Mouse (Mus musculus) forebrain, embryonic 11.5 days (tissue): ENCODE measurements around the gene Pcnx. TPM values are rescaled to one million over a fixed set of nuclear protein-coding genes. Genes with fewer than 3 reads are reported as not detected.

Experiments
- ATAC-seq: fragments of 200-750 bp; cut with Nextera tagmentation; replicated peaks from 2 replicates; pipeline ENCODE4 v1.8.0; 2017; ENCODE audit warnings: moderate TSS enrichment; ENCODE audit not compliant: low FRiP score
- DNase-seq: peaks from one replicate; pipeline ENCODE4 v3.0.0-alpha.2; 2017; ENCODE audit warnings: low spot score
- H3K27ac ChIP-seq: fragments of 300-500 bp; sonication (generic); 2 replicates; pipeline ENCODE4 v1.5.1; 2014; ENCODE audit warnings: low read depth, low read length
- H3K27me3 ChIP-seq: fragments of 300-500 bp; sonication (generic); 2 replicates; pipeline ENCODE4 v1.6.1; 2014; ENCODE audit warnings: mild to moderate bottlenecking, low read length, mixed read lengths; ENCODE audit not compliant: control insufficient read depth, insufficient read depth
- H3K36me3 ChIP-seq: fragments of 300-500 bp; sonication (generic); 2 replicates; pipeline ENCODE4 v1.6.1; 2014; ENCODE audit warnings: mild to moderate bottlenecking, low read length, moderate library complexity, mixed read lengths; ENCODE audit not compliant: control insufficient read depth, insufficient read depth
- H3K4me1 ChIP-seq: fragments of 300-500 bp; sonication (generic); replicated peaks from 2 replicates; pipeline ENCODE4 v1.6.1; 2014; ENCODE audit warnings: low read length, mixed read lengths; ENCODE audit not compliant: control insufficient read depth, insufficient read depth
- H3K4me2 ChIP-seq: fragments of 300-500 bp; sonication (generic); 2 replicates; pipeline ENCODE4 v1.6.1; 2014; ENCODE audit warnings: low read depth, mild to moderate bottlenecking, low read length, moderate library complexity, mixed read lengths; ENCODE audit not compliant: severe bottlenecking
- H3K4me3 ChIP-seq: fragments of 300-500 bp; sonication (generic); 2 replicates; pipeline ENCODE4 v1.5.1; 2014; ENCODE audit warnings: low read depth, low read length
- H3K9ac ChIP-seq: fragments of 300-500 bp; sonication (generic); 2 replicates; pipeline ENCODE4 v1.6.1; 2014; ENCODE audit warnings: low read length
- H3K9me3 ChIP-seq: fragments of 300-500 bp; sonication (generic); 2 replicates; pipeline ENCODE4 v1.6.1; 2016; ENCODE audit warnings: low read length, mixed read lengths; ENCODE audit not compliant: control insufficient read depth
- WGBS: fragments of 180-500 bp; shearing (Covaris S2); extraction: QIAGEN DNeasy Blood & Tissue Kit; methylation state at CpG from one replicate; pipeline ENCODE4 v1.1.7; 2014; 5-methylcytosine and 5-hydroxymethylcytosine counted together
- polyA plus RNA-seq: library from polyadenylated mRNA; unstranded; fragments of >200 nt; fragmentation: Nextera tagmentation; extraction: Ambion mirVana; gene quantifications from 2 replicates; pipeline ENCODE4 v1.2.1, GENCODE M21; 2014

Pcnx gene
- polyA plus RNA-seq, 1 experiment from 2014 or later: 14.6 TPM

DNA sequence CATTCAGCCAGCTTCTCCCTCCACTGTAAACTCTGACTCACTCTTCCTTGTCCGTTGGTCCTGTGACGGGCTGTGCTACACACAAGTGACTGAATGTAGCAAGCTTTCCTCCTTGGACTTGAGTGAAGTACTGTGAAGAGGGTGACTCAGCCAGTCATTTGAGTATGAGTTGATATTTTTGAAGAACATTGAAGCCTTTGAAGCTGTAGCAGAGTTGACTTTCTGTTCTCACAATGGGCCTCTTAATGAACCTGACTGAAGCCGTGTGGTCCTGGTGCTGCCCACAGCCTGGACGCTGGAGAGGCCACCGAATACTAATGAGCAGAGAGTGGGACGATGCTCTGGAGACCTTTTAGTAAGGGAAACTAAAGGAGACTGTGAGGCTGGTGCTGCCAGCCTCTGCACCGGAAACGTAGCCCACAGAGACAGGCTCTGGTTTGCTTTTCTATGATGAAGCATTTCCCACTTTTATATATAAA is 112.1 kb downstream of the Pcnx start:
- H3K27me3 ChIP-seq: no peaks in the 10 kb centered on the region
- no peak overlapping the region for H3K27ac ChIP-seq
- 79% methylated on average over 8 of the region's 8 CpGs for WGBS
- no peak overlapping the region for H3K9ac ChIP-seq
- H3K4me2 ChIP-seq: no peak overlapping the region
- ATAC-seq (no peak), DNase-seq (no peak)
- 0 out of 2 replicates have a peak, but pooled peaks cover 2% of the 10 kb centered on the region for H3K4me1 ChIP-seq
- H3K9me3 ChIP-seq: no peaks in the 10 kb centered on the region
- H3K36me3 ChIP-seq: no peaks in the 10 kb centered on the region; the same call in 1 of the 2 replicates
- H3K4me3 ChIP-seq: no peak overlapping the region

- Histone ChIP-seq H3K9me3 (no peaks in the 10 kb centered on the region), H3K36me3 (no peaks in the 10 kb centered on the region; the same call in none of the 2 replicates)
- DNase-seq: no peak
These were observed 115.0 kb downstream of the Pcnx start for GRCm38 (mm10) chr12:81974806-81975205.

GRCm38 (mm10) chr12:81977346-81977745 is 117.5 kb downstream of the Pcnx start:
- no peaks in the 10 kb centered on the region; the same call in none of the 2 replicates for H3K36me3 ChIP-seq
- no peaks in the 10 kb centered on the region for H3K27me3 ChIP-seq
- H3K4me3 ChIP-seq: no peak overlapping the region
- no peak overlapping the region for H3K9ac ChIP-seq
- H3K9me3 ChIP-seq: no peaks in the 10 kb centered on the region
- ATAC-seq (no peak), DNase-seq (no peak)
- H3K27ac ChIP-seq: no peak overlapping the region
- WGBS: 83% methylated on average over 4 of the region's 4 CpGs
- no peaks in the 10 kb centered on the region for H3K4me1 ChIP-seq
- H3K4me2 ChIP-seq: no peak overlapping the region

More at GRCm38 (mm10) chr12:81974806-81975205, 115.0 kb downstream of the Pcnx start:
- Histone ChIP-seq H3K4me2 (no peak overlapping the region), H3K4me3 (no peak overlapping the region), H3K9ac (no peak overlapping the region), H3K4me1 (0 out of 2 replicates have a peak, but pooled peaks cover 2% of the 10 kb centered on the region), H3K27ac (no peak overlapping the region), H3K27me3 (no peaks in the 10 kb centered on the region)
- ATAC-seq: no peak
- WGBS: 69% methylated on average over 2 of the region's 2 CpGs

- H3K4me3 ChIP-seq: no peak overlapping the region
- H3K9ac ChIP-seq: no peak overlapping the region
- no peak for ATAC-seq
- H3K4me1 ChIP-seq: no peaks in the 10 kb centered on the region
- peaks cover 3% of the 10 kb centered on the region for H3K36me3 ChIP-seq
- no peak overlapping the region for H3K27ac ChIP-seq
- DNase-seq: no peak
- H3K27me3 ChIP-seq: no peaks in the 10 kb centered on the region
- H3K9me3 ChIP-seq: no peaks in the 10 kb centered on the region
- H3K4me2 ChIP-seq: no peak overlapping the region
- WGBS: 84% methylated on average over 2 of the region's 2 CpGs
These were observed 119.5 kb downstream of the Pcnx start for GRCm38 (mm10) chr12:81979312-81979711.

DNA sequence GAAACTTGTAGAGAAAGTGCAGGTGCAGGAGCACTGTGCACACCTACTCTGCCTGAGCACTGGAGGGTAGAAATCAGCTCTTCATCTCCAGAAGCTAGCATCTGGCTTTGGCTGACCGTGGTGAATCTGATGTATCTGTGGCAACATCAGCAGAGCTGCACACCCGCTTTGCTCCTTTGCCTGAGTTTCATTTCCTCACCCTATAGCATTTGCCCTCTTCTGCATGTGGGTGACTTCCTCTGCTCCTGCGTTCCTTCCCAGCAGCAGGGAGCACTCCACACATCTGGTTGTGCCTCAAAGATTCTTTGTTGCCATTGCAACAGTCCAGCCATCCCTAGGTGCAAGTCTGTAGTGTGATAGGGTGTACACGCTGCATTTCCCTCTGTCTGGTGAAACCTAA is 132.3 kb downstream of the Pcnx start:
- no peak for DNase-seq
- H3K36me3 ChIP-seq: peaks cover 6% of the 10 kb centered on the region; the same call in 1 of the 2 replicates
- no peaks in the 10 kb centered on the region for H3K27me3 ChIP-seq
- no peak overlapping the region for H3K4me3 ChIP-seq
- no peaks in the 10 kb centered on the region for H3K9me3 ChIP-seq
- ATAC-seq: no peak
- no peaks in the 10 kb centered on the region for H3K4me1 ChIP-seq
- WGBS: 88% methylated on average over 4 of the region's 4 CpGs
- H3K9ac ChIP-seq: no peak overlapping the region
- H3K4me2 ChIP-seq: no peak overlapping the region
- no peak overlapping the region for H3K27ac ChIP-seq

DNA sequence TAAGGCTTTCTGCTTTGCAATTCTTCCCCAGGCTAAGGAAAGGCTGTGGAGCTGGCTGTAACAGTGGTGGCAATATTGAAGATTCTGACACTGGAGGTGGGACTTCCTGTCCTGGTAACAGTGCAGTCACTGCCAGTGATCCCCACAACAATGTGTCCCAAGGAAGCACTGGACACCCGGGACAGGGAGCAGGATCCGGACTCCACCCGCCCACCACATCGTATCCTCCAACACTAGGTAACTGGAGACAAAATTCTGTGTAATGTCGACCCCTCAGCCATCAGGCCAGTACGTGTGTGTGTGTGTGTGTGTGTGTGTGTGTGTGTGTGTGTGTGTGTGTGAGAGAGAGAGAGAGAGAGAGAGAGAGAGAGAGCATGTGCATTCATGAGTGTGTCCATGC is 133.2 kb downstream of the Pcnx start:
- H3K27me3 ChIP-seq: no peaks in the 10 kb centered on the region
- no peak overlapping the region for H3K27ac ChIP-seq
- no peak for DNase-seq
- H3K9ac ChIP-seq: no peak overlapping the region
- 84% methylated on average over 6 of the region's 6 CpGs for WGBS
- H3K4me3 ChIP-seq: no peak overlapping the region
- peaks cover 4% of the 10 kb centered on the region; the same call in 1 of the 2 replicates for H3K36me3 ChIP-seq
- H3K4me1 ChIP-seq: no peaks in the 10 kb centered on the region
- no peak for ATAC-seq
- no peaks in the 10 kb centered on the region for H3K9me3 ChIP-seq
- no peak overlapping the region for H3K4me2 ChIP-seq

DNA sequence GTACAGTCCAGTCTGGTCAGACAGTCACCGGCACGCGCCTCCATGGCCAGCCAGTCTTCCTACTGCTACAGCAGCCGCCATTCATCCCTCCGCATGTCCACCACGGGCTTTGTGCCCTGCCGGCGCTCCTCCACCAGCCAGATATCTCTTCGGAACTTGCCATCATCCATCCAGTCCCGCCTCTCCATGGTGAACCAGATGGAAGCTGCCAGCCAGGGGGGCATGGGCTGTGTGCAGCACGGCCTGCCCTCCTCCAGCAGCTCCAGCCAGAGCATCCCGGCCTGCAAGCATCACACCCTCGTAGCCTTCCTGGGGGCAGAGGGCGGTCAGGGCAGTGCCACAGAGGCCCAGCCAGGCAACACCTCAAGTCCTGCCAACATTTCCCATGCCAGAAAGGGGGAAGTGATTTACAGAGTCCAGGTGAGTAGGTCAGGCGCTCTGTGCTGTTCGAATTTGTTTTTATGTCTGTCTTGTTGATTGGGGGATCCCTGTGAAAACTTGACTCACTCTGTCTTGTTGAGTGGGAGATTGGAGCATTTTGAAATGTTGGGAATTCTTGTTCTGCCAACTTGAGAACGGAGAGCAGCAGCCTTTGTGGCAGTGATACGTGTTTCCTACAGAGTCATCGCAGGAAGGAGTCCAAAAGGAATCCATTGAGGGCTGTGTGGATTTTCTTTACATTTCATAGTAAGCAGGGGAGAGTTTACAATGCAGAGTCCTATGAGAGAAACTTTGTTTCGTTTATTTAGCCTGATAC is 135.3 kb downstream of the Pcnx start:
- Histone ChIP-seq H3K27me3 (no peaks in the 10 kb centered on the region), H3K36me3 (peaks cover 4% of the 10 kb centered on the region; the same call in 1 of the 2 replicates), H3K4me2 (no peak overlapping the region), H3K4me3 (no peak overlapping the region), H3K9ac (no peak overlapping the region), H3K9me3 (no peaks in the 10 kb centered on the region), H3K4me1 (no peaks in the 10 kb centered on the region), H3K27ac (no peak overlapping the region)
- ATAC-seq (no peak), DNase-seq (no peak)
- 96% methylated on average over 20 of the region's 20 CpGs for WGBS

GRCm38 (mm10) chr12:81996679-81997362 is 137.0 kb downstream of the Pcnx start:
- WGBS: 90% methylated on average over 14 of the region's 14 CpGs
- no peak for DNase-seq
- peaks cover 4% of the 10 kb centered on the region; the same call in 1 of the 2 replicates for H3K36me3 ChIP-seq

More at GRCm38 (mm10) chr12:81996679-81997362, 137.0 kb downstream of the Pcnx start:
- ATAC-seq: no peak
- no peak overlapping the region for H3K27ac ChIP-seq
- H3K4me2 ChIP-seq: no peak overlapping the region
- H3K27me3 ChIP-seq: no peaks in the 10 kb centered on the region
- H3K9me3 ChIP-seq: no peaks in the 10 kb centered on the region
- no peak overlapping the region for H3K9ac ChIP-seq
- H3K4me1 ChIP-seq: no peaks in the 10 kb centered on the region
- H3K4me3 ChIP-seq: no peak overlapping the region
